Mouse (Mus musculus): ENCODE results near the gene Fhl2.

GRCm38 (mm10) chr1:43180912-43181311 lies 15.9 kb downstream of the Fhl2 start:
- TF ChIP-seq CTCF (IDR thresholded peaks at IDR 0.05; ENCODE audit: insufficient read depth, low read depth, low read length) (no peak), POLR2A (IDR thresholded peaks at IDR 0.05; ENCODE audit: insufficient read depth, low read depth, low read length) (no peak)

Data from olfactory bulb, adult 2 months (tissue).